Mouse (Mus musculus) thymus, adult 2 months (tissue): ENCODE measurements around the gene Icmt. TPM values are rescaled to one million over a fixed set of nuclear protein-coding genes. Genes with fewer than 3 reads are reported as not detected.

Experiments used
- DNase-seq: peaks from one replicate; pipeline ENCODE4 v3.0.0; 2021
- H3K27ac ChIP-seq: fragments of 200-500 bp; 2 replicates; pipeline ENCODE4 v1.5.1; 2012; ENCODE audit warnings: low read length, control low read depth; ENCODE audit not compliant: control insufficient read depth, insufficient read depth
- H3K27me3 ChIP-seq: fragments of 200-500 bp; 2 replicates; pipeline ENCODE4 v1.6.1; 2012; ENCODE audit warnings: mild to moderate bottlenecking, low read length, moderate library complexity, mixed read lengths; ENCODE audit not compliant: control insufficient read depth, insufficient read depth
- H3K36me3 ChIP-seq: fragments of 200-500 bp; 2 replicates; pipeline ENCODE4 v1.6.1; 2012; ENCODE audit warnings: mild to moderate bottlenecking, low read length, moderate library complexity; ENCODE audit not compliant: control insufficient read depth, insufficient read depth
- H3K4me1 ChIP-seq: fragments of 200-500 bp; replicated peaks from 2 replicates; pipeline ENCODE4 v1.6.1; 2012; ENCODE audit warnings: low read length; ENCODE audit not compliant: control insufficient read depth, insufficient read depth
- H3K4me3 ChIP-seq: fragments of 200-500 bp; 2 replicates; pipeline ENCODE4 v1.5.1; 2012; ENCODE audit warnings: mild to moderate bottlenecking, low read length, control low read depth, moderate library complexity; ENCODE audit not compliant: control insufficient read depth, insufficient read depth
- CTCF ChIP-seq: fragments of 200-500 bp; IDR thresholded peaks from 2 replicates; pipeline ENCODE4 v1.5.1; 2012; ENCODE audit warnings: mild to moderate bottlenecking, control low read depth, low read length, moderate library complexity, borderline replicate concordance; ENCODE audit not compliant: control insufficient read depth, poor library complexity, insufficient read depth; ENCODE audit errors: extremely low read depth
- POLR2A ChIP-seq: fragments of 200-500 bp; IDR thresholded peaks from 2 replicates; pipeline ENCODE4 v1.6.1; 2012; ENCODE audit warnings: mild to moderate bottlenecking, low read length, control low read depth, moderate library complexity; ENCODE audit not compliant: control insufficient read depth, poor library complexity, insufficient read depth; ENCODE audit errors: extremely low read depth
- WGBS: fragments of 180-500 bp; shearing (Covaris S2); methylation state at CpG from one replicate; pipeline ENCODE4 v1.1.7; 2018; 5-methylcytosine and 5-hydroxymethylcytosine counted together
- polyA plus RNA-seq: library from polyadenylated mRNA; depleted of rRNA; stranded (reverse); fragments of >200 nt; gene quantifications from 2 replicates; pipeline ENCODE4 v1.2.3, GENCODE M21; 2012

Icmt gene
- polyA plus RNA-seq, 1 experiment: 42.6 TPM

DNA sequence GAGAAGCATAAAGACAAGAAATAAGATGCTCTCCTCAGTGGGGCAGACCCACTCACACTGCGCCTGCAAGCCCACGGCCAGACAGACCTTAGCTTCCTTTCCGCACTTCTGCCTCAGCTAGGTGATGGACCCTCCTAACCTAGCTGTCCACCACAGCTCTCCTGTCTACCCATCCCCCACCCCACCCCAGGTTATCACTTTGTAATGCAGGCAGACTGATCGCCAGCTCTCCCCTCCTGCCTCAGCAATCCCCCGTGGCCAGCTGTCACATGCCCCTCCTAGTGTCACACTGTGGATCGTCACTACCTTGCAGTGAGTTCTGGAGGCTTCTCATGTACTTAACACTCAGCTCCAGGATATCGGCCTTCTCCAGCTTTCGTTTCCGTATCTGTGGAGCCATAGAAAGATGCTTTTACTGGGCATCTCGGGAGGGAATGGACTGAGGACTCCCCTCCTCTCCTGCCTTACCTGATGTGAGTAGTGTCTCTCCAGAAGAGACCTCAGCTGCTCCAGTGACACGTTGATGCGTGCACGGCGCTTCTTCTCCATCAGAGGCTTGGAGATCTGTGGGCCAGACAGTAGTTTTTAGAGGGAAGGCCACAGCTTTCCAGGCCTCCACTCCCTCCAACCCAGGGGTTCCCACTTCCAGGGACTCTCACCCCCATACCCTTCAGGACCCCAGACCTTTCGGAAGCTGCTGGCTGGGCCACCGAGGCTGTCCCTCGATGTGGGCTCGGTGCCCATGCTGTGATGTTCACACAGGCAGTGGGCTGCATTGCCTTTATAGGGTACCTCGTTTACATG lies 9.5 kb upstream of the Icmt start:
- H3K27me3 ChIP-seq: peaks cover 5% of the 10 kb centered on the region; the same call in 1 of the 2 replicates
- H3K27ac ChIP-seq: no peak overlapping the region
- TF ChIP-seq CTCF: no peak
- TF ChIP-seq POLR2A: no peak
- DNase-seq: no peak
- H3K4me3 ChIP-seq: no peak overlapping the region
- no peaks in the 10 kb centered on the region for H3K36me3 ChIP-seq
- WGBS: 26% methylated on average over 19 of the region's 19 CpGs
- peaks cover 20% of the 10 kb centered on the region for H3K4me1 ChIP-seq

DNA sequence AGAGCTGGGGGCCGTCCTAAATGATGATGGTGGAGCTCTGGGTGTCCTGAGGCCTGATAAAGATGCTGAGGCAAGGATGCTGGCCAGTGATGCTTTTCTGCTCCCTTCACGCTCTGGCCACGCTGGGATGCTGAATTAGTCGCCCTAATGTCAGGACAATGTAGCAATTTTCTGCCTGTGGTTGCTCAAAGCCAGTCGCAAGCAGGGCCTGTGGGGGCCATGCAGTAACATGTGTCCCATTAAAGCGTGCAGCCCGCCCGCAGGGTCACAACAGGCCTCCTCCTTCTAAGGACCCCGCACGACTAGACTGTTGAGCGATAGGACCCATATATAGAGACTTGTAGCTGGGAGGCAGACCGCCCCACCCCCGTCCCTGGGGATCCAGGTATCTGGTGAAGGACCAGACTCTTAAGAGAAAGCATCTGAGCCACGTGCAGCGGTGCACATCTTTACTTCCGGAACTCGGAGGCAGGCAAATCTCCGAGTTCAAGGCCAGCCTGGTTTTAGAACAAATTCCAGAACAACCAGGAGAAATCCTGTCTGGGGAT lies 8.6 kb upstream of the Icmt start:
- WGBS: 67% methylated on average over 18 of the region's 18 CpGs
- no peak for TF ChIP-seq POLR2A
- Histone ChIP-seq H3K36me3 (no peaks in the 10 kb centered on the region), H3K27me3 (no peaks in the 10 kb centered on the region; the same call in 1 of the 2 replicates), H3K4me3 (no peak overlapping the region), H3K4me1 (peaks cover 12% of the 10 kb centered on the region), H3K27ac (no peak overlapping the region)
- DNase-seq: no peak

DNA sequence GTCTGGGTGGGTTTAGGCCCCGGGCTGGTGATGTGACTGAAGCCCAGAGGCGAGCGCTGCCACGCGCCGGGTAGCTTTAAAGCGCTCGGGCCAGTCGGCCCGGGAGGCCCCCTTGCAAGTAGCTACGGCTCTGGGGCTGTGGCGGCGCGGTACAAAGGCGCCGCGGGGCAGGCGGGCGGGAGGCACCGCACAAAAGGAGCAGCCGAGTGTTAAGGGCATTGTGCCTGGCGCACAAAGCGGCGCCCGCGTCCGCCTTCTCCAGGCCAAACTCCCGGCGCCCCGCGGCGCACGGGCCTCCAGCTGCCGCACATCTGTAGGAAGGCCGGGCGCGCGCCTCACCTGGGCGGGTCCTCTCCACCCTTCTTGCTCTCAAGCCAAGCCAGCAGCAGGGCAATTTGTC lies 6.6 kb upstream of the Icmt start:
- DNase-seq: no peak
- Histone ChIP-seq H3K4me3 (no peak overlapping the region), H3K27me3 (no peaks in the 10 kb centered on the region; the same call in 1 of the 2 replicates), H3K4me1 (peaks cover 9% of the 10 kb centered on the region), H3K36me3 (no peaks in the 10 kb centered on the region), H3K27ac (no peak overlapping the region)
- WGBS: 2% methylated on average over 39 of the region's 39 CpGs
- TF ChIP-seq CTCF: no peak
- no peak for TF ChIP-seq POLR2A

DNA sequence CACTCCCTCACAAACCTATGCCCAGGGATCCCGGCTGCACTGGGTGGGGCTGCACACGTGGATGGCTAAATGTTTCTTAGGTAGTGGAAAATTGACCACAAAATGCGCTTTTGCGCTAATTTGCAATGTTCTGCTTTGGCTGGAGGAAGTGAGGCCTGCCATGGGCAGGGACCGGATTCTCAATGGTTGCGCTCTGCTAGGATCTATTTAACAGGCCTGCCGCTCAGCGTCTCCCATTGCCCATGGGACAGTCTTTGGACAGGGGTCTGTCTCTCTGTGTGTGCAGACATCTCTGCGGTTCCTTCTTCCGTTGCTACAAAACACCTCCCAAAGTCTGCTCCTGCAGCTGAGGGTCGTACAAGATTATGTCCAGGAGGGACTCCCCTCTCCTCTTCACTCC lies 6.0 kb upstream of the Icmt start:
- TF ChIP-seq CTCF (no peak), POLR2A (no peak)
- Histone ChIP-seq H3K4me1 (peaks cover 13% of the 10 kb centered on the region), H3K36me3 (no peaks in the 10 kb centered on the region), H3K27ac (no peak overlapping the region), H3K4me3 (no peak overlapping the region), H3K27me3 (no peaks in the 10 kb centered on the region; the same call in 1 of the 2 replicates)
- DNase-seq: no peak
- WGBS: 23% methylated on average over 11 of the region's 11 CpGs

DNA sequence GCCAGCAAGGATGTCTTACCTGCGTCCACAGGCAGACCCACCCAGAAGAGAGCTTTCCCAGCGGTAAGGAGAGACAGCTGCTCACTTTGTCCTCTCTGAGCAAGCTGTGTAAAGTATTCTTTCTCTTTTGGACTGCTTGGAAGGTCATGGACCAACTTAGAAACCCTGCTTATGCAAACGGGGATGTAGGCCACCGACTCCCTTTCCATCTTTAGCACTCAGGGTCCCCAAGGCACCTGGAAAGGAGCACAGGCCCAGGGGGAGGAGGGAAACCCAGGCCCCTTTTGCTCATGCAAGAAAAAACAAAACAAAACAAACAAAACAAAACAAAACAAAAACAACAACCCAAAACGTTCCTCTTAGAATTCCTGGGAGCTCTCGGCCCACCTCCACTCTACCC lies 5.5 kb upstream of the Icmt start, which contains the start of gene Hes3:
TSS of gene Hes3 (minus strand) at position 101 of the 400 bp plus-strand sequence.
- Histone ChIP-seq H3K27ac (no peak within 1 kb of the TSS), H3K27me3 (no peaks in the 10 kb centered on the region; the same call in 1 of the 2 replicates), H3K4me1 (peaks cover 11% of the 10 kb centered on the region), H3K36me3 (no peaks in the 10 kb centered on the region), H3K4me3 (no peak within 1 kb of the TSS)
- TF ChIP-seq CTCF: no peak
- TF ChIP-seq POLR2A: no peak
- DNase-seq: no peak
- 50% methylated on average over 6 of the region's 6 CpGs for WGBS

DNA sequence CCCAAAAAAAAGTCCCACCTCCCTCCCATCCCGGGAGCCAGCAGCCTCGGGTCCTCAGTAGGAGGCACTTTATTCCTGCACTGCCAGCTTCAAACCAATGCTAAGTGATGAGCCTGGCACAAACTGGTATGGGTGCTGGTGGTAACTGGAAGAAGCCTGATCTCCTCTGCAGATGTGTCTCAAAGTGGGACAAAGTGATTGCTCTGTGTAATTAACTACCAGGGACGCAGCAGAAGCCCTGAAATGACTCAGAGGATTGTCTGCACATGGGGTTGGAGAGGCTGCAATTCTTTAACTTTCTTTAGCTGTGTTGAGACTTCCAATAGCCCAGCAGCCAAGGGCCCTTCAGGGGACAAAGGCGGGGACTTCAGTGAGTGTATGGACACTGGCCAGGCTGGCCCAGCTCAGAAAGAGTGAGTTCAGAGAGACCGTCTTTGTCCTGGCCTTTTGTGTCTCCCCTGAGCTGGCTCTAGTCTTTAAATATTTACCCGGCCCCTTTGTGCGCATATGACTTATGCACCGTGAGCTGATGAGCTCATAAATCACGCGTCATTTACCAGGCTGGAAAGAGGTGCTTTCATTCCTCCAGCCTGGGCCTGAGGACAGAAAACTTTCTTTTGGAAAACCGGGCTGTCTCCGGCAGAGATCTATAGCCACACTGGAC lies 4.8 kb upstream of the Icmt start:
- 58% methylated on average over 12 of the region's 12 CpGs for WGBS
- no peaks in the 10 kb centered on the region; the same call in 1 of the 2 replicates for H3K27me3 ChIP-seq

More for the DNA sequence above, 4.8 kb upstream of the Icmt start:
- Histone ChIP-seq H3K36me3 (no peaks in the 10 kb centered on the region), H3K4me3 (no peak overlapping the region), H3K4me1 (peaks cover 9% of the 10 kb centered on the region), H3K27ac (no peak overlapping the region)
- no peak for DNase-seq
- TF ChIP-seq POLR2A (no peak), CTCF (no peak)
